Mouse (Mus musculus) adrenal gland, adult 8-10 months (tissue): ENCODE data around the gene Nae1. TPM values are rescaled to one million over a fixed set of nuclear protein-coding genes. Genes with fewer than 3 reads are reported as not detected.

ENCODE experiments used
- DNase-seq: peaks from one replicate; pipeline ENCODE4 v3.0.0; 2022
- total RNA-seq, 4 experiments: library from RNA; stranded (reverse); gene quantifications; 2 replicates each; pipeline ENCODE4 v1.2.4; 2022

Gene Nae1
- total RNA-seq, 4 experiments from 2014 or later: 40.5 to 66.3 (median 47.3) TPM

DNA sequence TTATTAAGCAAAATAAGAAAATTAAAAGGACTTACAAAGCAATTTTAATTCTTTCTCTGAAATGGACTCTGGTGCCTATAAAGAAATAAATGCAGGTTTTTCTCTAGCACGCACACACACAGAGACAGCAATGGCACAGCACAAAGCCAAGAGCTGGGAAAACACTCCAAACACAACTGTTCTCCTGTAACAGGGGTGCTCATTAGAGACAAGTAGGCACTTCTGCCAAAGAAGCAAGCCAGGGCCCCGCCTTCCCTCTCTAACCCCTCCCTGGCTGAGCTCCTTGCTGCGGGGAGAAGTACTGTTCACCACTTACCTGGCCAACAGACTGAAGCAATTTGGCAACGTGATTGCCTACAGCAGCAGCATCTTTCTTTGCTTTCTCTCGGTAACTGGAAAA lies 16.6 kb downstream of the Nae1 start:
- DNase-seq: no peak

DNA sequence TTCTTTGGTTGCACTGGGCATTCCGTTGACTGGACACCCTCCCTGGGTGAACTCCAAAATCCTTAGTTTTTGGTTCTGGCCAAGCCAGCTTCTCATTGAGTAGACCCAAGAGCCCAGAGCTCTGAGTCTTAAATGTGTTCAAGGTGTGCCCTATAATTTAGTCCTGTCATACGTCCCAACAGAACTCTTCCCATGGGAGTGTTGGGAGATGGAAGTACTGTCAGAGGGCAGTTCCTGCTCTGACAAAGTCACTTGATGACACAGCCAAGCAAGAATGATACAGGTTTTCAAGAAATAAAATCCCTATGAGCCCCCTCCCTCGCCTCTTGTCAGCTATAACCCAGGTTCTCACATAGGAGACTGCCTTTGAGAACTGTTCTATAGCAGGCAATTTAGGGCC lies 24.3 kb downstream of the Nae1 start:
- DNase-seq: no peak

DNA sequence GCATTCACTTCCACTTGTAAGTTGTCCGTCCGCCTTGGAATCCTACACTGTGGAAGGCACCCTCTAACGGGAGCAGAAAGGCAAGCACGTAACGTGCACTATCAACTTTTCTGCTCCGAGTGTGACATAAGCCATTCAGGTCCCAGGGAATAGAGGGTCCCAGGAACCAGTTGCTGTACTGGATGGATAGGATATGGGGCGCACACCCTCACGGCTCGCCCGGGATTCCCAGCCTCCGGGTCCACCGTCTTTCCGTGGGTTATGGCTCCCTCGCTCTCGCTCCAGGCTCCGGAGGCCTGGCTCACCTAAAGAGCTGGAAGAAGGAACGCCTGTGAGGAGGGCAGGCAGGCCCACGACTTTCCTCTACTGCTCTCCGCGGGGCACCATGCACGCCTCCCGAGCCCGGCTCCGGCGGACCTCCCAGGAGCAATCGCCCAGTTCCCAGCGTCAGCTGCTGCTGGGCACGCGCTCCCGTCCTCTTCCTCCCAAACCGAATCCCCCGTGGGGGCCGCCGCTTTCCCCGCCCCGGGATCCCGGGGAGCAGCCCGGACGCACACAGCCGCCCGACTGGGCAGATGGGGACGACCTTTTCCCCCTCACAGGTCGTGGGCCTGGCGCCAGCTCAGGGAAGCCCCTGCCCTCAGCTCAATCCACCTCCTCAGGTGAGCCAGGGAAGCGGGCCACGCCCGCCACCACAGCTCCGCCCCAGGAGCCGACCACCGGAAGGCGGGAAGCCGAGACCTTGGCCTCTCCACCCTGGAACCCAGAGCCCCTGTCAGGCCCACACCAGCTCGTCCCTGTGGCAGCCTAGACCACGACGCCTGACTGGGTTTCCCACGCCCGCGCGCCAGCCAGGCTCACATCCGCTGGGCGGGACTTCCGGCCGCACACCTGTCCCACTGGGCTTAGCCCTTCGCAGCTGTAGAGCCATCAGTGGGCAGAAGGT lies 25.1 kb downstream of the Nae1 start, which contains the start of gene Terb1:
Gene Terb1 (minus strand): TSS at position 850 of the 946 bp plus-strand sequence.
- DNase-seq: no peak

DNA sequence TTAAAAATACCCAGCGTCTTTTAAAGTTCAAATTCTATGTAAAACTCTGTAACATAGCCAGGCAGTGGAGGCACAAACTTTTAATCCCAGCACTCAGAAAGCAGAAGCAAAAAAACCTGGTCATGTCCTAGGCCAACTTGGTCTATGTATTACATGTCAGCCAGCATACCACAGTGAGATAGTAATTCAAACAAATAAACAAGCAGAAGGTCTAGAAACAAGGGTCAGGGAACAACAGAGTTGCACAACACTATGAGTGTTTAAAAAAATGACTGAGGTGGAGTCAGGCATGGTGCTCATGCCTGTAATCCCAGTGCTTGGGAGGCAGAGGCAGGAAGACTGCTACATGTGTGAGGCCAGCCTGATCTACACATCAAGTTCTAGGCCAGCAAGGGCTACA lies 55.3 kb downstream of the Nae1 start:
- DNase-seq: no peak

GRCm38 (mm10) chr8:104472465-104472864 lies 62.0 kb downstream of the Nae1 start:
- no peak for DNase-seq

GRCm38 (mm10) chr8:104467463-104467862 lies 67.0 kb downstream of the Nae1 start:
- DNase-seq: no peak

Other genes with a start within 250 kb of the Nae1 start
- gene Cmtm2a, start 241.5 kb downstream of the Nae1 start, total RNA-seq: under 1 TPM; 0.27 to 0.87 (median 0.59) TPM
- gene Gm45711, start 224.6 kb downstream of the Nae1 start, total RNA-seq: under 1 TPM in 2 of 4 experiments, not detected in 2; 0.24 to 0.43 TPM
- under 1 TPM in 3 of 4 experiments, not detected in 1; 0.24 to 0.40 (median 0.26) TPM for gene Cmtm1, start 224.5 kb downstream of the Nae1 start, total RNA-seq
- gene Gm11020, start 213.1 kb downstream of the Nae1 start, total RNA-seq: not detected
- gene Cmtm2b, start 212.4 kb downstream of the Nae1 start, total RNA-seq: 1 to 10 TPM in 1 of 4 experiments, under 1 TPM in 1, not detected in 2; 0.38 to 1.1 TPM
- 100 to 1,000 TPM in 2 of 4 experiments, 10 to 100 TPM in 2; 54.3 to 135 (median 96.8) TPM for gene Cmtm3, start 195.2 kb downstream of the Nae1 start, total RNA-seq
- 10 to 100 TPM; 41.3 to 57.6 (median 54.9) TPM for gene Cmtm4, start 138.8 kb downstream of the Nae1 start, total RNA-seq
- gene Dync1li2, start 91.6 kb downstream of the Nae1 start, total RNA-seq: 100 to 1,000 TPM; 115 to 200 (median 123) TPM
- gene Terb1, start 24.7 kb downstream of the Nae1 start, total RNA-seq: under 1 TPM in 2 of 4 experiments, not detected in 2; 0.16 to 0.52 TPM
- 1 to 10 TPM; 1.7 to 5.6 (median 3.2) TPM for gene Car7, start 52 bp upstream of the Nae1 start, total RNA-seq
- 10 to 100 TPM; 31.7 to 43.6 (median 38.0) TPM for gene Pdp2, start 56.8 kb upstream of the Nae1 start, total RNA-seq
- gene Cdh16, start 89.8 kb upstream of the Nae1 start, total RNA-seq: under 1 TPM in 1 of 4 experiments, not detected in 3; 0.24 TPM
- gene Rrad, start 96.7 kb upstream of the Nae1 start, total RNA-seq: 10 to 100 TPM in 2 of 4 experiments, 1 to 10 TPM in 2; 2.7 to 16.3 (median 7.6) TPM
- 10 to 100 TPM; 33.1 to 44.9 (median 41.1) TPM for gene Ciao2b, start 107.3 kb upstream of the Nae1 start, total RNA-seq
- under 1 TPM in 1 of 4 experiments, not detected in 3; 0.17 TPM for gene Ces2a, start 199.4 kb upstream of the Nae1 start, total RNA-seq